Mouse (Mus musculus) lung, postnatal 25 days (tissue): ENCODE measurements around the gene Fam107a.

ENCODE experiments used
- DNase-seq: peaks from one replicate; pipeline ENCODE4 v3.0.0; 2022; ENCODE audit warnings: low spot score

The Fam107a gene

DNA sequence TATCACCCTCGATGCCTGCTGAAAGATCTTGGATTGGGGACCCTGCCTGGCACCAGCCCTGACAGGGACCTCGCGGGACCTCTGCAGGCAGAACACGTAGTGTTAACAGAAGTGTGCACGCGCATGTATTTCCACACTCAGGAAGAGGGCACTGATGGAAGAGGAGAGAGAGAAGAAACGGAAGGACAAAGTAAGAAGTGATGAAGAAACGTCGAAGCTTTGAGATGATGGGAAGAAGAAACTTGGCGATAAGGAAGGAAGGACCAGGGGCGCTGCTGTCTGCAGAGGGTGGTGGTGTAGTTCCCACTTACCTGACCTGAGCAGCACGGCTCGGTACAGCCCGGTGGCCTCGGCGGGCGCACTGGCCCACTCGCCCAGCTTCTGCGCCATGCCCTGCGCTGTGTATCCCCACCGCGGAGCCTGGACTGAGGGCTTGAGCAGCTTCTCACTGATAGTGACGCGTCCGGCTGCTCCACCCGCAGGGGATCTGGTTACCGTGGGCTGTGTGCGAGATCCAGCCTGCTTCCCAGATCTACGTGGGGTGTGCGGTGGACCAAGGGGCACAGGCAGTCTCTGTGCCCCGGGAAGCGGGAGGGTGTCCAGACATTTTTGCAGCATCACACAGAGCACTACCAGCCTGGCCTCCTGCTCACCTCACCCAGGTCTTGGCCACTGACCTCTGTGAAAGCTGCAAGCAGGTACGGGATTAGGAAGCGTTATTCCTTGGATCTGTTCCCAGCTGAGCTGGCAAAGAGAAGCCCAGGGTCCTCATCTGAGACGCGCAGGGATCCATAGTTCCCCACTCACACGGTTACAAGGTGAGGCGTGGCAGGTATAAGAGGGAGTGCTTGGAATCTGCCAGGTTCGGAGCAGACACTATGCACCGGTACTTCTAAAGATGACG lies at the start of gene Fam107a:
Gene Fam107a (minus strand): TSS at position 830 of the 904 bp plus-strand sequence.
- no peak for DNase-seq

DNA sequence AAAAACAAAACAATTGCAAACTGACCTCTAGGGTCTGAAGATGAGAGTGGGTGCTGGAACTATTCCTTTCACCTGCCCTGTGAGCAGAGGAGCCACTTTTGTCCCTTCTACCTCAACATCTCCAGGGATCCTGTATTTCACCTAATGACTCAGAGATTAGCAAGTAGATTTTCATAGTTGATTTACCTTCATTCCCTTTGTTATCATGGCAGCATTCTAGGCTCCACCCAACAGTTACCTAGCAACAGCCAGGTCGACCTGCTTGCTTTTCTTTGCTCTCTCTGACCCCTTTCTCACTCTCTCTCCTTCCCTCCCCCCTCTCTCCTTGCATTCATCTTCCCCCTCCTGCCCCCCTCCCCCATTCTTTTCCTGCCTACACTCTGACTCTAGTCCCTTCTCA lies 49.3 kb upstream of the Fam107a start:
- no peak for DNase-seq

DNA sequence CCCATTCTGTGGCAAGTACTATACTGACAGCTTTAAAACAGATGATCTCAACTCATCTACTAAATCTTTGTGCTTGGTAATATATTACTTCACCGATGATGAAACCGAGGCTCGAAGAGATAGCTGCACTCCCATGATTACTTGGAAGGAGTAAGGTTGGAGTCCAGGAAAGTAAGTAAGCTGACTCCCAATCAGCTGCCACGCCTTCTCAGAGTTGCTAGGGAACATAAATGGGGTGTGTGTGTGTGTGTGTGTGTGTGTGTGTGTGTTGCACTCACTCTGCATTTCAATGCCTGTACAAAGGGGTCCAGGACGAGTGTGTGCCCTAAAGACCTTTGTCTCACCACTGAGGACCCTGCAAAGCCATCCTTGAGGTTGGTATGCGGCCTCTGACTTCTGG lies 48.0 kb upstream of the Fam107a start:
- DNase-seq, result no peak

DNA sequence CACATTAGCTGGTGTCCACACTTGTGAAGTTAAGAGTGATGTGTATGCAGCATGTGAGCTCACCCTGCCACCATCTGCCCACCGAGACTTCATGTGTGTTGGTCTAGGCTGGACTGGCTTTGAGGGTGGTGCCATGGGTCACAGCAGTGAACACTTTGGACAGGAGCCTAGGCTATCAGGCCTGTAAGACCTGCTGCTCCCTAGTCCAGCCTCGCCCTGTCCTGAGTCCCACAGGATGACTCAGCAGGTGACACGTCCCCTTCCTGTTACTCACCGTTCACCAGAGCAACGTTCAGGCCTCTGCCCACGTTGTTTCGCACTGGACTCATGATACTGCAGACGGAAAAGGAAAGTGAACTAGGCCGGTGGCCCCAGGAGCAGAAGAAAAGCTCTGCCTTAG lies 39.0 kb upstream of the Fam107a start:
- DNase-seq, result no peak

DNA sequence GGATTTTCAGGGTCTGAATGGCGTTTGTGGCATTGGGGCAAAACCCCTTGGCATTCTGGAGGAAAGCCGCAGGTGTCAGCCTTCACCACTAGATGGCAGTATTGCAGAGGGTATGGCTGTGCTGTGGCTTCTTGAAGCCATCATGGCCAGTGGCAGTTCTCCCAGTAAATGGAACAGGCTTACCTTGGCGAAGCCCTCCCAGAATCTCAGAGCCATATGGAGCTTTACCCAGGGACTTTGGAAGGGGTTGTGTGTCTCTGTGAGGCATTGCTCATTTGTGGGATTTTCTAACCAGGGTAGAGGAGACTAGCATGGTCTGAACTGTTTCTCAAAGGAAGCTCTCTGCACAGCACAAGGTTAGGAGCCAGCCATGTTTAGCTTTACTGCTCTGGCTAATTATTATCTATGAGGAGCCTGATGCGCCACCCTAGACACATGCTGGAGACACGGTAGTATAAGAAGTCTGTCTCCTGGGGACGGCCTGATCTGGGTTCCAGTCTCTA lies 38.2 kb upstream of the Fam107a start:
- peak; percentile 66 for DNase-seq

DNA sequence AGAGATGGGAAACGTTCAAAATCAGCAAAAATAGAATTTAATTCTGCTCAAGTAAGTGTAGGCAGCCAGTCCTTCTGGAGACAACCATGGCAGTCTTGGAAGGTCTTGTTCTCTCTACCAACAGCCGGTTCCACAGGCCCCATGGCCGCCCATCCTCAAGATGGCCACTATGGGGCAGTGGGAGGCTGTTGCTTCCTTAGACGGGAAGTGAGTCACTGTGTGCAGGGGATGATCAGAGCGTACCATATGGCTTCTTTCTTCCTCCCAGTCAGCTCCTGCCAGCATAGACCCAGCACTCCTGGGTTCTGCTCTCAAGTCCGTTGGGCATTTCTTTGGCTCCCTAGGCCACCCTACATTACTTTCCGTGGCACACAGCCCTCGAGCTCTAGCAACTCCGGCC lies 31.1 kb upstream of the Fam107a start:
- DNase-seq, result no peak

DNA sequence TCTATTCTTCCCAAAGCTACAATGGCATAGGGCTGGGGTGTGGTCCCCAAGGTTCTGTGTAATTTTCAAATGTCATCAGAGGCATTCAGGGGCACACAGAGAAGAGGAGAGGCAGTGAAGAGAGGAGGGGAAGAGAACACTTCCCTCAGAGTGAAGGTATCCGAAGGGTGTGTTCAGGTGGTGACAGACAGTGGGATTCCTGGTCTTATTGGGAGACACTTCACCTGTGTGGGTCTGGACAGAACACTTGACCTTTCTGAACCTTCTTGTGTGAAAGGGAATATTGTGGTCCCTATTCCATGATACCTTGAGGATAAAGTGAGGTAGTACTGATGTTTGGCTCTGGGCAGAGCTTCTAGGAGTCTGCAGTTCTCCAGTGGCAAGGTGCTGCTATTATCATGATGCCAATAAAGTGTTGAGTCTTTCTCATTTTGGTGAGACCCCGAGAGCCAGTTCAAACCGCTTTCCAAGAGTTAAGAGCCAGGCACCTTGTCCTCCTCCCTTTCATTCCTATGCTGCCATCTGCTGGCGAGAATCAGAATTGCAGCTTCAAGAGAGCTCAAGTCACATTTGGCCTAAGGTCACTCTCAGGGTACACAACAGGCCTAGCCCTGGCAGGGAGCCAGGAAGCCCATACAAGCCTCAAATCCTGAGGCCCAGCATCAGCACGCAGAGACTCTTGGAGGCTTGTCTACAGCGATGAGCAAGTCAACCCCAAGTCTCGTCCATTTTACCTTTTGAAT lies 28.6 kb upstream of the Fam107a start:
- DNase-seq, result peak; percentile 83

DNA sequence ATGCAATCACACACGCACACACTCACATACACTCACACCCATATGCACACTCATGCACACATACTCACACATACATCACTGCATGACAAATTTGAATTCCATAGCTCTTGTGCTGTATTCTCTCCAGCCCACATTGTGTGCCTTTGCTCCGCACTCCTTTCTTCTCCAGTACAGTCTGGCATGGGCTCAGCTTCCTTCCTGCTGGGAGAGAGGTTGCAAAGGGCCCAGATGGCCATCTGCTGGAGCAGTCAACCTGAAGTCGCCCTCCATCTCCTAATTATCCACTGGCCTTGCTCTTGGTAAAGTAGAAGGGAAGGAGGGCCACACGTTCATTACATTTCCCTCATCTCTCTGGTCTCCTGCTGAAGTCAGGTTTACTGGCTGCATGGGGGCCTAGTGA lies 27.7 kb upstream of the Fam107a start:
- DNase-seq, result no peak

DNA sequence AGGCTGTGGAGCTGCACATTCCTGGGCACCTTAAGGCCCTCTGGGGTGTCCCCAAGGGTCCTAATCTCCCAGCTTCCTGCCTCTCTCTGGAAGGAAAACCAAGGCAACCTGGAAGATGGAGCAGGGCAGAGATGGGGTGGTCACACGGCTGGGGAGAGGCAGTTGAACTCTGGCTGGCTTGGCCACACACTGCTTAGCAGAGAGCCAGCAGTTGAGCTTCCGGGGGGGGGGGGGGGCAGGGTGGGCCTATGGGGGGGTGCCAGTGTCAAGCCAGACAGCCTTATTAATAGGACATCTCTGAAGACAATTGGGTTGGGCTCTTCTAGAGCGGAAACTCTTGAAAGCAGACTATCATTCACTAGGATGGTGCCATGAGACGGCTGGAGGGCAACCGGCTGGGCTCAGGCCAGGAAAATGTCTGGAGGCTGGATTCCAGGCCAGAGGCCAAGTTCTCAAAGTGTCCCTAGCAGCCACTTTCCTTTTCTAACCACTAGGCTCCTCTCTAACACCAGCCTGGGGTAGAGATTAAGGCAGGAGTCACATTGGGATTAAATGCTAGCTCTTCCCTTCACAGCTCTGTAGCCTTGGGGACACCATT lies 24.8 kb upstream of the Fam107a start:
- DNase-seq, result peak; percentile 83

DNA sequence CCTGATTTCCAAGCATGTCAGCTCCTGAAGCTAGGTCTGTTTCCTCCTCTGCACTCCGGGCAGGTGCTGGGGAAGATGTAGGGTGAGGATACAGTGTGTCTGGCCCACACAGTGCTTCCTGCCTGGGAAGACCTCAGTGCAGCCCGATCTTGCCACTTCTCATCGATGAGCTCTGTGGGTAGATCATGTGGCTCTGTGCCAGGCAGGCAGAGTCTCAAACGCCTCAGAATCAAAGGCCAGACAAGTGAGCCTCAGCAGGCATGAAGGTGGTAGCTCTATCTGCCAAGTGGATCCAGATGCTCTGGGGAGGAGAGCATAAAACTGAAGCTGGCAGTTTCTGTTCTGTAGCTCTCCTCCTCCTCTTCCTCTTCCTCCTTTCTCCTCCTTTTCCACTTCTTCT lies 22.4 kb upstream of the Fam107a start:
- no peak for DNase-seq

DNA sequence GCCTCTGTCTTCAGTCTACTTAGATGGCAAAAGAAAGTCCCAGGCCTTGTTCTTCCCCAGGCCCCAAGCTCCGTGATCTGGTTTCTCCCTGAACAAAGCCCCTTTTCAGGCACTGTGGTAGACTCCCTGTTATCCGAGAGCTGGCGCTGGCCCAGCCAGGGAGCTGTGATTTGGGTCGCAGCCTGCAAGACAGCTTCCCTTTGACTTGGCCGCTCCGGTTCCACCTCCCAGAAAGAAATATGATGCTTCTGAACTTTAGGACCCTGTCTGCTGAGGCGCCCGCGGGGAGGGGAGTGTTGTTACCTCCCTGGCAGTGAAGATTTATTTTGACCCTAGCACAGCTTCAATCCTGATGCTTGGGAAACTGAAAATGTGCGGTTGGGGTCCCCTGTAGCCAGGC lies 18.1 kb upstream of the Fam107a start:
- DNase-seq, result no peak

DNA sequence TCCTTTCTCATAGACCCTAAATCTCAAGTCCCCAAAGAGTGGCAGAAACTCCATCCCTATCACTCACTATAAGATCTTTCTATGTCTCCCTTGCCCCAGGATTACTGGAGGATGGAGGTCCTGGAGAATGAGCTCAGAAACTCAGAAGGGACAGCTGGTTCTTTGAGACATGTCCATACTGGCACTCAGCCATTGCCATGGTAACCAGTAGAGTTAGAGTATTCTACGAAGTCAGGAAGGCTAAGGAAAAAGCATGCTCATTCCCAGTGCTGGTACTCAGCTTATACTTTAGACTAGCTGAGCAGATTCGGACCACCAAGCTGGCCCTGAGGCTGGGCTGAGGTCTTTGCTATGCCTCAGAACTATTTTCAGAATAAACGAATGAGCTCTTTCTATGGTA lies 16.7 kb upstream of the Fam107a start:
- DNase-seq, result no peak

DNA sequence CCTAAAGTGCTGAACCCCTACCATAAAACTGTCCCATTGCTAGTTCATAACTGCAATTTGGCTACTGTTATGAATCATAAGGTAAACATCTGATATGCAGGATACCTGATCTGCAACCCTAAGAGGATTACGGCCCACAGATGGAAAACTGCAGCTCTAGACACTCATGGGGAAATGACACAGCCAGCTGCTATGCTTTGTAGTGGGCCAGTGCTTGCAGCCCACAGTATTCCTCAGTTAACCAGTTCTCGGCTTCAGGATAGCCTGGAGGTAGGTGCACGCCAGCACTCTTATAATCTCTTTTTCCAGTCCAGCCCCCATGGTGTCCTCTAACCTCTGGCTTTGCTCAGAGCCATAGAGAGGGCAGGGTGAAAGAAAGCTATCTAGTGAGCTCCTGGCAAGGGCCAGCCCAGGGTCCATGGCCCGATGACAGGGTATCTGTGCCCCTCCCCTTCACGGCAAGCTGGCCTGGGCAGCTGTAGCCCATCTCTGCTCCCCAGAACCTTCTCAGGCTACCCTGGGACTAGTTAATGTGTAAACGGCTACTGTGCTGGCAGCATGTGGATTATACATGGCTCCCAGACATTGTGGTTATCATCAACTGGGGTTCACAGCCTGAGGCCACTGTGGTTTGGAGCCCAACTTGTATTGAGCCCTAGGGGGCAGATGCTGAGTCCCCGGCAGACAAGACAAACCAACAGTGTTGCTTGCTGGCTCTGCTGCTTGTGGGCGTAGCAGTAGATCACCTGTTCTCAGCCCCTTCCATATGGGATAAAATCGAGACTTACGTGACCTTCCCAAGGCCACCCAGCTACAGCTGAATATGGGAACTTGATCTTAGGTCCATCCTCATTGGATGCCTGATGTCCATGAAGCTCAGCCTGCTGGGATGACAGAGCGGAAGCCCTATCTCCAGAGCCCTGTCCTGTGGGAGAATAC lies 14.8 kb upstream of the Fam107a start:
- no peak for DNase-seq

DNA sequence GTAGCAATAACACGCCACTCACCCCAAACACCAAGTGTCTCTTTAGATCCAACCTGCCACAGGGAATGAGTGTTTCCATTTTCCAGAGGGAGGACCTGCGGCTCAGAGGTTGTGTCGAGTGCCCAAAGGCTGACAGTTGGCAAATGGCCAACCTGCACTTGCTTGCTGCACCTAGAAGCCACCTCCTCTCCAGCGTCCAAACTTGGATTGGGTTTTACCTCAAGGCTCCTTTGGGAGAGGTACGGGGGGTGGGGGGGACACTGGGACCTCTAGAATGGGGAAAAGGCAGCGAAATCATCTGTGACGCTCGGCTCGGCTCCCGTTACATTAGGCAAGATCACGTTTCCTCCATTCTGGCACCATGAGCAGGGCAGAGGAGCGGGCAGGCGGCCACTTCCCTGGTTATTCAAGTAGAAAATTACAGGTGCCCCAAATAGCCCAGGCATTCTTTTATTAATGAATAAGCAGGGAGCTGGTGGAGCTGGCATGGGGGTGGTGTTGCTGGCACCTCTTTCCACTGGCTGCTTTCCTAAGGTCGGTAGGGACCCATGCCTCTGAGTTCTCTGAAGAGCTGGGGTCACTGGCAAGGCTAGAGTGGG lies 13.6 kb upstream of the Fam107a start:
- peak; percentile 24 for DNase-seq

DNA sequence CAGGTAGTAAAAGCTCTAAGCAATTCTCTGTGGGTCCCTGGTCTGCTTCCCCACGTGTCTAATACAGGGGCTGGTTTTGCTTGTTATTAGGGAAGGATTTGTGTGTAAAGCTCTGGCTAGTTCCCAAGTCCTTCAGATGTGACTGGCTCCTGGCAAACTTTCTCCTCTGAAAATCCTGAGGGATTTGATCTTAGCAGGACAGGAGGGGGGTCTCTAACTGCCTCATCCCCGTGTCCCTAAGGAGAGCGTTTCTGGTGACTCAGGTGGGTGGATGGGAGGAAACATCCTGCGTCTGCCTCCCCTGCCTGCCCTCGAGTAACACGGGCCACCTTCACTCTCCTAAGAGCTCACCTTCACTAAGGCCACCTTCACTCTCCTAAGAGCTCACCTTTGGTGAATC lies 12.6 kb upstream of the Fam107a start:
- DNase-seq, result no peak

DNA sequence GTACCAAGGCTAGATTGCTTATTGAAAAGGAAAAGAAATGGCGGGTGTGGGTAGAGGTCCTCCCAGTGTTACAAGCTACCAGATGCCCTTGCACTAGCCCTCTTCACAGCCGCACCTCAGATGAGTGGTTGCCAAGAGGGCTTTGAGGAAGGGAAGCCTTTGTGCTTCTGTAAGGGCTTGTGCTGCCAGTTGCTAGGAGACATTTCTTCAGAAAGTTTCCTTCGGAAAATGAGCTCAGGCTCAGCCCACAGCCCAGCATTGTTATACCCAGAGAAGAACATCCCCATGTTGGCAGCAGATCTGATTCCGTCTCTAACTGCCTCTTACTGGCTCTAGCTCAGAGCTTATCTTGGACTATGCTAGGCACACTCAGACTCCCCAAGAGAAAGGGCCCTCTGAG lies 11.7 kb upstream of the Fam107a start:
- peak; percentile 52 for DNase-seq

DNA sequence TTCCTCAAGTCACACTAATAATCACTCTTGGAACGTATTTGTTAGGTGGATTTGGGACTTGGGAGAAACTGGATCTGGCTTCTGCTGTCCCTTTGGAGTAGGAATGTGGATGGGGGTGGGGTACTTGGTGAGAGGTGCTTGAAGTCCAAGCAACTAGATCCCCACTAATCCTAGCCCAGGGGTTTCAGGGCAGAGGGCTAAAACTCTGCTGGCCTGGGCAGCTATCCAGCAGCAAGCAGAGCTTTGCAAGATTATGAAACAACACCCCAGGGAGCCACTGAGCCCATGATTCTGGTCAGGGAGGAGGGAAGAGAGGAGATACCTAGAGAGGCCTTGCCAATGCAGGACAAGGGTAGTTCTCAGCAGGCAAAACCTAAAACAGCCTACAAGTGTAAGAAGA lies 9.5 kb upstream of the Fam107a start:
- DNase-seq, result no peak

DNA sequence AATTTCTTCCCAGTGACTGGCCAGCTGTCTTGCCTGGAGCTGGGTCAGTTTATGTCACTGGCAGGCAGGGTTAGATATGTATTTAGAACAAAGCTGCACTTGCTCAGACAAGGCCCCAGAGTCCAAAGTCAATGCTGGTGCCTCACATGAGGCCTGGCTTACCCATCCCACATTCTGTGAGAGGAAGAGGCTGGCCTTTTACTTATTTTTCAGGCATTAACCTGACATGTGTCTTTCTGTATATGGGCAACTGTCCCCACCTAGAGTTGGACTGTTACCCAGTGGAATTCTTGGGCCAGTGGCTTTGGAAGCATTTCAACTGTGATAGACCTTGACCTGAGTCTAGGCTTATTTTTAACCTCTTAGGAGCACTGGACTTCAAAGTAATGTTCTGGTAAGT lies 9.1 kb upstream of the Fam107a start:
- no peak for DNase-seq

DNA sequence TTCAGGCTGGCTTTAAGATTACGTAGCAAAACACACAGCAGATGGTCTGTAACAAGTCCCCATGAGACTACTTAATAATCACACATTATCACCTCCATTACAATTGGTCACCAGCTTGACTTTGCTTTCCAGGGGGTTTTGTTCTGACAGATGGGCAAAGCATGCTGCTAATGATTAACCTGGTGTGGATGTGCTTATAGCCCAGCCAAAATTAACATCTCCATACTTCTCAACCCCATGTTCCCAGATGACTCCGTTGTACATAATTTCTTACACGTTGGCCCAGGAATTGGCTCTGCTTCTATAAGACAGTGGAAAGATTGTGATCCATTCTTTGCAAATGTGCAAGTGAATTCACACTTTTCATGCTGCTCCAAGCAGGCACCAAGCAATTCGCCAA lies 7.9 kb upstream of the Fam107a start:
- no peak for DNase-seq

DNA sequence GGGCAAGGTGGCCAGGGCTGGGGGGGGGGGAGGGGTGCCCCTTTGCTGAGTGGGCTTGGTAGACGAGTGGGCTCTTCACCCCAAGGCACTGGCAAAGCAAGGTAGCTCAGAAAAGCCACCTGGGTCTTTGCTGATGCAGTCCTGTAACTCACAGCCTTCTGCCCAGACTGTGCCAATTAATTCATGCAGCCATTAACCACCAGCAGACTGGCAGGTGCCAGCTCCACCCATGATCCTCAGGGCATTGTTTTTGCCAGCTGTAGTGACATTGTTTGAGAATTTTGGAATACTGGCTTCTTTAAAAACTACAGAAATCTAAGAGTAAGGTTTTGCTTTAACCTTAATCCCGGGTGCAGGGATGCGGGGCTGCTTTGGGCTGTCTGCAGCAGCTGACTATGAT lies 2.7 kb upstream of the Fam107a start:
- DNase-seq, result no peak
